Mouse (Mus musculus): ENCODE results near the gene Sirt5.

The Sirt5 gene

GRCm38 (mm10) chr13:43374918-43375432 is 9.7 kb downstream of the Sirt5 start:
- no peak for DNase-seq

GRCm38 (mm10) chr13:43379989-43380388 is 14.7 kb downstream of the Sirt5 start:
- DNase-seq: no peak

GRCm38 (mm10) chr13:43385321-43385720 is 20.0 kb downstream of the Sirt5 start:
- DNase-seq: no peak

- no peak for DNase-seq
These were observed 32.5 kb downstream of the Sirt5 start for GRCm38 (mm10) chr13:43397700-43398296.

GRCm38 (mm10) chr13:43398297-43399080 is 33.2 kb downstream of the Sirt5 start, which contains the start of gene Nol7:
Gene Nol7, plus strand, starts transcription at chr13:43398390.
- peak; percentile 96 to 97 for DNase-seq

GRCm38 (mm10) chr13:43399576-43399975 is 34.3 kb downstream of the Sirt5 start:
- DNase-seq: peak; percentile 60 to 69

GRCm38 (mm10) chr13:43412311-43412710 is 47.0 kb downstream of the Sirt5 start:
- DNase-seq: no peak

- DNase-seq: no peak
These were observed 48.3 kb downstream of the Sirt5 start for GRCm38 (mm10) chr13:43413611-43414010.

- no peak for DNase-seq
These were observed 50.0 kb downstream of the Sirt5 start for GRCm38 (mm10) chr13:43415249-43415648.

GRCm38 (mm10) chr13:43428436-43428835 is 63.1 kb downstream of the Sirt5 start:
- DNase-seq: no peak

- DNase-seq: no peak
These were observed 68.1 kb downstream of the Sirt5 start for GRCm38 (mm10) chr13:43433395-43433794.

- no peak for DNase-seq
These were observed 75.1 kb downstream of the Sirt5 start for GRCm38 (mm10) chr13:43440376-43440775.

GRCm38 (mm10) chr13:43442551-43442950 is 77.3 kb downstream of the Sirt5 start:
- DNase-seq: no peak

- no peak for DNase-seq
These were observed 78.4 kb downstream of the Sirt5 start for GRCm38 (mm10) chr13:43443706-43444105.

- no peak for DNase-seq
These were observed 79.4 kb downstream of the Sirt5 start for GRCm38 (mm10) chr13:43444717-43445116.

Measured in B cell, adult 2 months (primary cell).